Mouse (Mus musculus) cerebellum, adult 2 months (tissue): ENCODE measurements around the gene Saysd1.

Experiments
- CTCF ChIP-seq: fragments of 200-500 bp; IDR thresholded peaks from 2 replicates; pipeline ENCODE4 v1.5.1; 2011; ENCODE audit warnings: low read depth, mild to moderate bottlenecking, control low read depth, low read length, moderate library complexity, borderline replicate concordance; ENCODE audit not compliant: insufficient read depth
- POLR2A ChIP-seq: fragments of 200-500 bp; IDR thresholded peaks from 2 replicates; pipeline ENCODE4 v1.6.1; 2011; ENCODE audit warnings: low read length, control low read depth, borderline replicate concordance; ENCODE audit not compliant: insufficient read depth

- TF ChIP-seq CTCF (no peak), POLR2A (no peak)
Observed at GRCm38 (mm10) chr14:20084335-20084734, 54.0 kb downstream of the Saysd1 start.
